26 mouse cellular contexts compared by ENCODE assay signal in genomic region chr5:28132231-28132630, GRCm38 (mm10). TPM values are rescaled to one million over a fixed set of nuclear protein-coding genes. Genes with fewer than 3 reads are reported as not detected.
DNase-seq lines count a peak whose midpoint lies in the region.
"Had no signal": no experiment of that assay in that cellular context is flagged by ENCODE, and none has a peak within 500 bp of the region (broad histone marks: within the 10 kb centered on the region; RNA-seq: fewer than 3 reads in every experiment).

No protein-coding gene starts in this region.

- H3K4me1 ChIP-seq in midbrain, embryonic 10.5 days, result peaks cover 14% of the 10 kb centered on the region
- H3K4me1 ChIP-seq: embryonic facial prominence, embryonic 13.5 days; forebrain, embryonic 10.5 days; forebrain, embryonic 12.5 days had no signal

- H3K4me3 ChIP-seq in midbrain, embryonic 10.5 days, result no peak overlapping the region
- H3K4me3 ChIP-seq: embryonic facial prominence, embryonic 13.5 days; embryonic facial prominence, embryonic 15.5 days; erythroblast, embryonic 14.5 days; forebrain, embryonic 10.5 days; forebrain, embryonic 12.5 days had no signal

- DNase-seq in adrenal gland, adult (ENCODE audit: inconsistent age in 2 of 2, low spot score in 1 of 2), result peak; percentile 13 to 71
- no peak for DNase-seq in adrenal gland, postnatal 25 days
- DNase-seq in adrenal gland, adult 8-10 months, result peak; percentile 15
- DNase-seq in adrenal gland, postnatal 4 days (ENCODE audit: low spot score in 2 of 2), result no peak
- DNase-seq in adrenal gland, postnatal 36 days, result peak; percentile 15 to 54
- no peak for DNase-seq in midbrain, embryonic 10.5 days (ENCODE audit: low spot score)
- DNase-seq: B cell, adult 2 months; cerebellum, adult 11 months; cerebellum, adult 18-20 months; cerebellum, adult 8-10 months; cerebellum, adult 9-11 months; cerebellum, postnatal 14 days; cerebellum, postnatal 36 days; embryo, embryonic 11 days had no signal

- H3K36me3 ChIP-seq in midbrain, embryonic 10.5 days, result no peaks in the 10 kb centered on the region
- H3K36me3 ChIP-seq: embryonic facial prominence, embryonic 13.5 days; embryonic facial prominence, embryonic 15.5 days; forebrain, embryonic 10.5 days; forebrain, embryonic 12.5 days; G1E had no signal

- H3K27me3 ChIP-seq in midbrain, embryonic 10.5 days (ENCODE audit: low read depth, poor library complexity, severe bottlenecking), result peaks cover 54% of the 10 kb centered on the region

- H3K9me3 ChIP-seq in midbrain, embryonic 10.5 days (replicated peaks), result no peaks in the 10 kb centered on the region
- H3K9me3 ChIP-seq: embryonic facial prominence, embryonic 13.5 days; embryonic facial prominence, embryonic 15.5 days; forebrain, embryonic 10.5 days; forebrain, embryonic 12.5 days; G1E had no signal

- H3K27ac ChIP-seq in midbrain, embryonic 10.5 days (replicated peaks), result no peak overlapping the region
- H3K27ac ChIP-seq: embryonic facial prominence, embryonic 13.5 days; embryonic facial prominence, embryonic 15.5 days; forebrain, embryonic 10.5 days; forebrain, embryonic 12.5 days had no signal

- 88% methylated on average over 5 of the region's 5 CpGs for WGBS in midbrain, embryonic 10.5 days

RNA-seq across cellular contexts. Expression of gene En2, which starts 33.3 kb away (rescaled TPM):
- total RNA-seq in adrenal gland, postnatal 25 days (2021), result 0.24 TPM in 2 replicates
- under 1 TPM in 2 of 4 experiments, not detected in 2; 0.38 to 0.41 TPM for total RNA-seq in adrenal gland, adult 8-10 months (2022)
- under 1 TPM; 0.08 to 0.28 TPM for total RNA-seq in adrenal gland, postnatal 4 days (2021)
- under 1 TPM; 0.07 to 0.16 TPM for total RNA-seq in adrenal gland, postnatal 36 days (2021)
- polyA plus RNA-seq in midbrain, embryonic 10.5 days (2016; fragmentation: Nextera tagmentation; extraction: Ambion mirVana), result 0.84 and 1.1 TPM in 2 replicates
- total RNA-seq: CH12.LX; common myeloid progenitor, adult 5-6 weeks; G1E had no signal
- polyA plus RNA-seq: activated CD4-positive, CD25-positive, alpha-beta regulatory T cell, adult 4 months; CD4-positive, CD25-positive, alpha-beta regulatory T cell, adult 4 months; embryonic facial prominence, embryonic 13.5 days; embryonic facial prominence, embryonic 15.5 days; erythroblast, embryonic 14.5 days; forebrain, embryonic 10.5 days; forebrain, embryonic 12.5 days; forebrain, embryonic 14.5 days; forebrain, embryonic 16.5 days; G1E had no signal

Comparison
In these comparisons a context has a peak if more than half of its experiments do, and no peak if none do; other contexts are left out.
1. DNase-seq: peak in adrenal gland, adult (2 of 2), adrenal gland, adult 8-10 months (single experiment) and adrenal gland, postnatal 36 days (2 of 2); none in adrenal gland, postnatal 25 days (single experiment), adrenal gland, postnatal 4 days (0 of 2) and midbrain, embryonic 10.5 days (single experiment).